Mouse (Mus musculus) cerebellum, adult 2 months (tissue): Measurements from ENCODE around the gene Bcl2l14.

Source experiments
- CTCF ChIP-seq: fragments of 200-500 bp; IDR thresholded peaks from 2 replicates; pipeline ENCODE4 v1.5.1; 2011; ENCODE audit warnings: low read depth, mild to moderate bottlenecking, control low read depth, low read length, moderate library complexity, borderline replicate concordance; ENCODE audit not compliant: insufficient read depth
- POLR2A ChIP-seq: fragments of 200-500 bp; IDR thresholded peaks from 2 replicates; pipeline ENCODE4 v1.6.1; 2011; ENCODE audit warnings: low read length, control low read depth, borderline replicate concordance; ENCODE audit not compliant: insufficient read depth

- no peak for TF ChIP-seq CTCF
- TF ChIP-seq POLR2A = no peak
These were observed 65.1 kb downstream of the Bcl2l14 start for GRCm38 (mm10) chr6:134461175-134461574.
